Mouse (Mus musculus) layer of hippocampus, adult 2 months (tissue): ENCODE data around the gene Rad9b. TPM values are rescaled to one million over a fixed set of nuclear protein-coding genes. Genes with fewer than 3 reads are reported as not detected.

Source experiments
- DNase-seq, 2 experiments: peaks; one replicate each; pipeline ENCODE4 v3.0.0; 2022; ENCODE audit warnings: low spot score in 2 of 2
- H3K27ac ChIP-seq: fragments of 200-600 bp; 2 replicates; pipeline ENCODE4 v1.8.1; 2022
- H3K4me3 ChIP-seq: fragments of 200-600 bp; 2 replicates; pipeline ENCODE4 v1.8.1; 2022; ENCODE audit warnings: mild to moderate bottlenecking
- CTCF ChIP-seq: fragments of 200-600 bp; conservative IDR thresholded peaks from 2 replicates; pipeline ENCODE4 v1.8.1; 2022; ENCODE audit warnings: antibody characterized with exemption, mild to moderate bottlenecking, moderate library complexity
- total RNA-seq, 2 experiments: library from RNA; stranded (reverse); gene quantifications; 2 replicates each; pipeline ENCODE4 v1.2.3; 2021

Rad9b gene
- total RNA-seq, 2 experiments from 2014 or later: 5.1 to 5.9 TPM

DNA sequence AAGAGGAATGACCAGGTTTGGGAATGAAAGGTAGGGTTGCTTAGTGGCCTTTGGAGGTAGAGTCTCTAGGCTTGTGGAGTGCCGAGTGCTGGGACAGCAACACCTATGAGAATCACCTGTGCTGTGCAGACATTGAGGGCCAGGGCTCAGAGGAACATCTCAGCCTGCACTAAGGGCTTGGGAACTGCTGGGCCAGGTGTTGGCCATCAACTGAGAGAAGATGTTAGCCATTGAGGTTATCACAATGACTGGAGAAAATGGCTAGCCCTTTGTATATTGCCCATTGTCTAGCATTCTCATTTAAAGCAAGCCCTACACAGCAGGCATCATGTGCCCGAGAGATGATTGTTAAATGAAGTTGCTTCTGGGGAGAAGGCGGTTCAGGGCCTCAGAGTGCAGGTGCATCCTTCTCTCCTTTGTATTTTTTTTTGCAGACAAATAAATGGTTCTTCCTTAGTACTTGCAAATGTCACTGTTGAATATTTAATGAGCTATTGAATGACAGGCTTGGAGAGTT lies 59.8 kb downstream of the Rad9b start:
- peak overlapping the region; percentile 15; the same call in 1 of the 2 replicates for H3K27ac ChIP-seq
- H3K4me3 ChIP-seq: no peak overlapping the region
- TF ChIP-seq CTCF: no peak
- no peak for DNase-seq

DNA sequence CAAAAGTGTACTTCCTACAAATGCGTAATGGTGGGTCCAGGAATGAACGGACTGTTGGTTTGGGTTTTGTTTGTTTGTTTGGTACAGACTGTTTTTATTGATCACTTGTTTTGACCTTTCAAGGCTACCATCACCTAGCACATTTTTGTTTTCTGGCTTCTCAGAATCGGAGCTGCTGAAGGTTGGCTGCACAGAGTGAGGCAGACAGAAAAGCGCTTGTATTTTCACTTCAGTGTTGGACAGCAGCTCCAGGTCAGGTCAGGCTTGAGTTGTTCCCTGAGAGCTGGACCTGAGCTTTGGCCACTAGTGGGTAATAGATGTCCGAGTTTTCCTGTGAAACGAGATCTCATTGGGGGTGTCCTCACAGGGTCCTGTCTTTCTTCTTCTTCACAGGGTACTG lies 60.9 kb downstream of the Rad9b start:
- no peak for DNase-seq

DNA sequence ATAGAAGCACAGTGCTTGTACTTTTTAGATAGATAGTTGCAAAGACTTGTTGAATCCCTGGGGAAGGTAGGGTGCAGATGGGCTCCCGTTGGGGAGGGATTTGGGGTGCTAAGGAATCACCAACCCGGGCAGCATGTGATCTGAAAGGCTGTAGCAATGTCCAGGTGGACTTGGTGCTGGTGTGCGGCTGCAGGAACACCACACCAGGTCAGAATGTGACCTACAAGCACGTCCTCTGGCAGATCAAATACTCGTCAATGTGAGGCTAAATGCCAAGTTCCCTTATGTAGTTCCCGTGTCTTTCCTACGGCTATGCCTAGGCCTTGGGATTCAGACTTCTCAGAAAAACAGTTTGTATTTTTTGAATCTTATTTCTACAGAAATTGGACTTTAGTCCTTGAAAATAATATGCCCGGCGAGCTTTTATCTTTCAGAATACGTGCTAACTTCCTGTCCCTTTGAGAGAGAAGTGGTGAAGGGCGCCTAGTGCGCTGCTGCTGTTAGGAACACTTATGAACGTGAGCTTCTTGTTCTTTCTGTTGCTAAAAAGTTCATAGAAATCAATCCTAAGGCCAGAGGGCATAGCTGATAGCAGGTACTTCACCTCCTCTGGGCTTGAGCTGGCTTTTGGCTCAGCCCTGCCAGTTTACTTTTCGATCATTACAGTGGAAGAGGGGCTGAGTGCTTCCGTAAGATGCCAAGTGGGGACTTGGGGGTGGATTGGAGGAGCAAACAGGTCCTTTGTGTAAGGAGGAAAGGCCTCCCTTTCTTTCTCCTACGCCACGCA lies 62.3 kb downstream of the Rad9b start:
- no peak for DNase-seq
- H3K4me3 ChIP-seq: no peak overlapping the region
- H3K27ac ChIP-seq: no peak overlapping the region
- no peak for TF ChIP-seq CTCF

More for the DNA sequence above, 60.9 kb downstream of the Rad9b start:
- H3K27ac ChIP-seq: no peak overlapping the region; the same call in 1 of the 2 replicates
- H3K4me3 ChIP-seq: no peak overlapping the region
- no peak for TF ChIP-seq CTCF

DNA sequence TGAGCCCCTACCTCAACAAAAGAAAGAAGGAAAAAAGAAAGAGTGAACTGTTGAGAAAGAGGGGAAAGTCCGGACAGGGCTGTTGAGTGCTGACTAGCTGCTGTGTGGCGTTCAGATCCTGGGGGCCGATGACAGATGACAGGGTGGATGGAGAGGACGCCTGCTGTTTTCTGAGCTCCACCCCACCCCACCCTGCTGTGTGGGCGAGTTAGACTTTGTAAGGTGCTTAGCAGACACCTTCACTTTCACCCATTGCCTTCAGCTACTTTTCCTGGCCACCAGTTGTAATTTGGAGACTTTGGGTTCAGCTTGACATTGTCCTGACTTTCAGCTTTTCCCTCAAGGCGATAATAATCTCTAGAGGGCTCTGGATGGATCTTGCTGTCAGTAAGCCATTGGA lies 62.9 kb downstream of the Rad9b start:
- no peak for DNase-seq
- H3K27ac ChIP-seq: no peak overlapping the region
- no peak overlapping the region for H3K4me3 ChIP-seq
- TF ChIP-seq CTCF: no peak

DNA sequence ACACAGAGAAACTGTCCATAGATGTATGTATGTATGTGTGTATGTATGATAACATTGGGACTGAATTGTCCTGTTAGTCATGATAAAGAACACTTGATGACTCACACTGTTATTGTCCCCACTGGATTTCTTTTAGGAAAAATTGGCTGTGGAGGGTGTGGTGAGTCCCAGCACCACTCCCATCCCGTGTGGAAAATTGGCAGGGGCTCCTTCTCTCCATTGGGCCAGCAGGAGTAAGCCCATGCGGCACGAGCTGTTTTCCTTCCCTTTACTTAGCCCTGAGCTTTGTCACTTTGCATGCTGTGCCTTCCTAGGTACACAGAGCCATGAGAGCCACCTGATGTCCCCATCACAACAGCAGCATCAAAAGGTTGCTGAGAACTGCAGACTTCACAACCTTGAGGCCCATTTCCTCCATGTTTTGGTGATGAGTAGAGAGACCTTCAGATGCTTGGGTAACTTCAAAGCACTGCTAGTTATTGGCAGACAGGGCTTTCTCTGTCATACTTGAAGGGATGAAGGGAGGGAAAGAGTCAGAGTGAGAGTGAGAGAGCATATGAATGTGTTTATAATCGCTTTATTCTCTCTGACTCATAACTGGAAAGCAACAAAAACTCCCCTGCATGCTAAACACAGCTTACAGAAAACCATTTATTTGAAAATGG lies 65.8 kb downstream of the Rad9b start:
- no peak overlapping the region for H3K4me3 ChIP-seq
- H3K27ac ChIP-seq: 0 out of 2 replicates have a peak overlapping the region, but pooled peaks have one; percentile 29
- no peak for DNase-seq
- no peak for TF ChIP-seq CTCF

DNA sequence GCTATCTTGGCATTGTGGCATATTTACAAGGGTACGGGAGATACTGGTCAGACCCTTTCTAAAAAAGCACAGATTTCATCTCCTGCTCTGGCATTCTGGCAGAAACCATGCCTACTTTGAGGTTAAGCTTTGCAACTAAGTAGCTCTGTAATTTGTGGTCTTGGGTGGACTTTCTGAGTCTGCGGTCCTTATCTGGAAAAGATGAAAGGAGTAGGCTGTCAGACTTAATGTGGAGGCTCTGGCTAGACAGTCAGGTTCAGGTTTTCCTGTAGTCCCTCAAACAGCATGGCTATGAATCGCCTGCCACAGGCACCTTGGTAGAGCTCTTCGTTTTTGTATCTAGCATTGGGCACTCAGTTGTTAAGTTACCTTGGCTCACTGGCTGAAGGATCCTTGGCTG lies 67.0 kb downstream of the Rad9b start:
- no peak overlapping the region for H3K27ac ChIP-seq
- no peak for DNase-seq
- TF ChIP-seq CTCF: no peak
- no peak overlapping the region for H3K4me3 ChIP-seq

DNA sequence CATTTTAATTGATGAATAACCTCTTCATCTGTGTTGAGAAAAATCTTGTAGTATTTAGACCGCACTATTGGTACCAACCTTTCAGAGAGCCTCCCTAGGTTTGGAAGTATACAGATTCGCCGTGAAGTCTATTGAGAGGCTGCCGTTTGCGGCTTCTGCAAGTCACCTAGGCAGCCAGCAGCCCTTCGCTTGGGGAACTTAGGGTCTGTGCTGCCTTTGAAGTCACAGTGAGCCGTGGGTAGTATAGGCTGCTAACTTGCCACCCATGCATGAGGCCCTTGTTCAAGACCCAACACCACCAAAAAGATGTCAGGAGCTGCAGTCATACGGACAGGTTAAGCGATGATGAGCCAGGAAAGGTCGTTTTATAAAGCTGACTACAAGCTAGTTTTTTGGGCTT lies 67.8 kb downstream of the Rad9b start:
- TF ChIP-seq CTCF: no peak
- H3K4me3 ChIP-seq: peak overlapping the region; percentile 77
- DNase-seq: no peak
- H3K27ac ChIP-seq: no peak overlapping the region; the same call in 1 of the 2 replicates

DNA sequence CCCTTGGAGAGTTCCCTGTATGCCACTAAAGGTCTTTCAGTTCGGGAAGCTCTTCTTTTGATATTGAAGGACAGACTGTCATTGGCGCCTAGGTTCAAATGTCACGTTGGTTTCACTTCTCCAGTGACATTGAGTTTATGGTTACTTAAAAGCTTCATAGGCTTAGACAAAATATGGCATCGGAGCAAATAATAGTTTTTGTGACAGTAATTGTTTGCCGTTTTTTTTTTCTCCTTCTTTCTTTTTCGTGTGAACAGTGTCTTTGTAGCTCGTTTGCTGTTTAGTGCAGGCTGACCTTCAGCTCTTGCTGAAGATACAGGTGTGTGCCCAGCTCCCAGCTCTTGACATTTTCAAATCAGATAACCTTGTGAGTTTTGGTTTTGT lies 68.3 kb downstream of the Rad9b start:
- DNase-seq: no peak
- no peak for TF ChIP-seq CTCF
- peak overlapping the region; percentile 77 for H3K4me3 ChIP-seq
- H3K27ac ChIP-seq: peak overlapping the region; percentile 89; the same call in 1 of the 2 replicates

DNA sequence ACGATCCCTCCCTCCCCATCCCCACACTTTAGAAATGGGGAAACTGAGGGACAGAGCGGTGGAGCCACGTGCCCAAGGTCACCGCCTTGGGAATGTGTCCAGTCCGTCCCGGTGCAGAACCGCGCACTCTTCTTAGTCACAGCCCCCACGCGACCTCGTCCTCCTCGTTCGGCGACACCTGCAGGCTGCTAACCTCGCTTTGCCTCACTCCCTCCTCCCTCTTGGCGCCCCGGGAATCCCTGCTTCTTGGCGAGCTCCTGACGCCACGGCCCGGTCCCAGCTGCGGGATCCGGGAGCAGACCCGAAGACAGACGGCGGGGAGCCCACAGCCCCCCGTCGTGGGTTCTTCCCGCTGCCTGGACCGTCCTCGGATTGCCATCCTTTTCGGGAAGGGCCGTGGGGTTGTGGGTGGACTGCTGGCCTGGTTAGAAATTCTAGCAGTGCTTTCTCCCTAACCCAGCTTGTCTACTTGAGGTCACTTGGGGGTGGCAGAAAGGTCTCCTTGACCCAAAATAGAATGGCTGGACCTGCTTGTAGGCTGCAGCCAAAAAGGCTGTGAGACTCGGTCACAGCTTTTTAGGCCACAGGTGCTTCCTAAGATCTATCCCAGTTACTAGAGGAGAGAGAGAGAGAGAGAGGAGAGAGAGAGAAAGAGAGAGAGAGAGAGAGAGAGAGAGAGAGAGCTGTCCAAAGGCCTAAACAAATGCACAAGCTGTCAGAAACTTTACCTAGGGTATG lies 68.8 kb downstream of the Rad9b start:
- DNase-seq: peak in 1 of 2 experiments; percentile 29
- no peak for TF ChIP-seq CTCF

DNA sequence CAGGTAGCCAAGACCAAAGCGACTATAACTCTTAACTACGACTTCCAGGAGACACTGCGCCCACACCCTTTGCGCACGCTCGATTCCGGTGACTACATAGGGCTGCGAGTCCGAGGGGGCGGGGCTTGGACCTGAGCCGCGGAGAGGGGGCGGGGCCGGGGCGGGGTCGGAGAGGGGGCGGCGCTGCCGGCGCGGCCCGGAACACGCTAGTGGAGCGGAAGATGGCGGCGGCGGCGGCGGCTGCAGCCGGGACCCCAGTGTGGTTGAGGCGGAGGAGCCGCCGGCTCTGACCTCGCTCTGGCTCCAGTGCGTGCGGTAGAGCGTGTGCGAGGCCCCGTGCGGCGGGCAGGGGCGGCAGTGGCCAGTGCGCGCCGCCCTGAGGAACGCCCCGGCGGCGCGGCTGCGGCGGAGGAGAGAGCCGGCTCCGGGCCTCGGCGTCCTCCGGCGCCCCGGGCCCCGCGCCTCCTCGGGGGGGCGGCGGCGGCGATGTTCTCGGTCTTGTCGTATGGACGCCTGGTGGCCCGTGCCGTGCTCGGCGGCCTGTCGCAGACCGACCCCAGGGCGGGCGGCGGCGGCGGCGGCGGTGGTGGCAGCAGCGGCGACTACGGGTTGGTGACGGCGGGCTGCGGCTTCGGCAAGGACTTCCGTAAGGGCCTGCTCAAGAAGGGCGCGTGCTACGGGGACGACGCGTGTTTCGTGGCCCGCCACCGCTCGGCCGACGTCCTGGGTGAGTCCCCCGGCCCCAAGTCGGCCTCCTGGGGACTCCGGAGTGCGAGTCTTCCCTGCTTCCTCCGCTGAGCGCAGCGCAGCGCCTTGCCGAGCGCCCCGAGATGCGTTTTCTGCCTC lies 69.6 kb downstream of the Rad9b start, which contains the start of gene Pptc7:
Gene Pptc7 (plus strand): TSS at position 183 of the 846 bp plus-strand sequence.
- H3K4me3 ChIP-seq: peak within 1 kb of the TSS; percentile 77
- peak; percentile 89 to 90 for DNase-seq
- TF ChIP-seq CTCF: no peak
- H3K27ac ChIP-seq: peak within 1 kb of the TSS; percentile 89

More for the DNA sequence above, 68.8 kb downstream of the Rad9b start:
- H3K27ac ChIP-seq: peak overlapping the region; percentile 89
- peak overlapping the region; percentile 77 for H3K4me3 ChIP-seq

DNA sequence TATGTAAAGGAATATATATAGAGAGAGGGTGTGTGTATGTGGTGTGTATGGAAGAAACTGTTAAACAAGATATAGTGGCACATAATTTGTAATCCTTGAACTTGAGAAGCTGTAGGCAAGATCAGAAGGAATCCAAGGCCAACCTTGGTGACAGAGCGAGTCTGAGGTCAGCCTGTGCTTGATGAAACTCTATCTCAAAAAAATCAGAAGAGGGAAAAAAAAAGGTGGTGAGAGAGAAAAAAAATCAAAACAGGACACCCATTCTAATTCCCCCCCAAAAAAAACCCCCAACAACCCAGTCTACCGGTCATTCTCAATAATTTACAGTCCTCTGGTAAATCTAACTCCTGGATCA lies 70.2 kb downstream of the Rad9b start:
- H3K27ac ChIP-seq: no peak overlapping the region
- DNase-seq: no peak
- H3K4me3 ChIP-seq: no peak overlapping the region
- TF ChIP-seq CTCF: no peak
